Comparison of ENCODE assay signal across 25 mouse cellular contexts in the genomic region with DNA sequence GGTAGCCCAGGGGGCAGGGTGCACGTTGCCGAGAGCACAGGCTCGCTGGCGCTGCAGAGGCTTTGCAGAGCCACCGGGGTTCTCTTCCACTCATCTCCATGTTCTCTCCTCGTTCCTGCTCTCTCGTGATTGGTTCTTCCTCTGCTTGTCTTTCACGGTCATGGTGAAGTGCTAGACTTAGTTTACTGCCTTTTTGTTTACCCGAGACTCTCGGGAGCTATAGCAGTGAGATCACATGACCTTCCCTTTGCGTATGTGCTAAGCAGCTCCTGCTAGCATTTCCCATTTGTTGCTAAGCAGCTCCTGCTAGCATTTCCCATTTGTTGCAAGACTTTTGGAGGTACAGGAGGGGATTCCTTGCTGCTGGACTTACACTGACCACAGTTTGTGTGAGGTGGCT. TPM values are rescaled to one million over a fixed set of nuclear protein-coding genes. Genes with fewer than 3 reads are reported as not detected.
DNase-seq lines count a peak whose midpoint lies in the region; ATAC-seq and TF ChIP-seq lines count a peak whose summit lies in the region.
"Had no signal": no experiment of that assay in that cellular context is flagged by ENCODE, and none has a peak within 500 bp of the region (broad histone marks: within the 10 kb centered on the region; RNA-seq: fewer than 3 reads in every experiment).

No protein-coding gene starts in this region.

- DNase-seq in hindbrain, embryonic 11.5 days (ENCODE audit: low spot score): no peak
- no peak for DNase-seq in neural tube, embryonic 10.5 days (ENCODE audit: extremely low spot score, low spot score)
- peak; percentile 49 for DNase-seq in telencephalon, adult 2 months (ENCODE audit: low read depth, low spot score)
- no peak for DNase-seq in urinary bladder, adult 2 months (ENCODE audit: low spot score)
- DNase-seq: adrenal gland, adult 2 months; adrenal gland, postnatal 36 days; cerebellum, adult 11 months; cerebellum, adult 8-10 months; cerebellum, postnatal 14 days; embryo, embryonic 11 days; gastrocnemius, adult 2 months; gastrocnemius, postnatal 25 days; heart, postnatal 4 days had no signal

- WGBS in hindbrain, embryonic 13.5 days: 58% methylated on average over 11 of the region's 11 CpGs
- 69% methylated on average over 11 of the region's 11 CpGs for WGBS in hindbrain, embryonic 11.5 days
- 47% methylated on average over 11 of the region's 11 CpGs for WGBS in intestine, embryonic 15.5 days
- WGBS in intestine, postnatal 0 days: 37% methylated on average over 11 of the region's 11 CpGs
- WGBS in neural tube, embryonic 13.5 days: 35% methylated on average over 11 of the region's 11 CpGs

- no peak overlapping the region for H3K4me3 ChIP-seq in hindbrain, embryonic 13.5 days
- no peak overlapping the region for H3K4me3 ChIP-seq in hindbrain, embryonic 11.5 days (ENCODE audit: low read depth, low read length)
- no peak overlapping the region for H3K4me3 ChIP-seq in intestine, embryonic 15.5 days (replicated peaks)
- no peak overlapping the region for H3K4me3 ChIP-seq in intestine, postnatal 0 days (ENCODE audit: low read depth, low read length)
- H3K4me3 ChIP-seq in neural tube, embryonic 13.5 days: no peak overlapping the region
- H3K4me3 ChIP-seq: embryonic facial prominence, embryonic 15.5 days; erythroblast, embryonic 14.5 days; forebrain, embryonic 10.5 days; forebrain, embryonic 15.5 days; gastrocnemius, adult 2 months; heart, embryonic 12.5 days had no signal

- peaks cover 11% of the 10 kb centered on the region; the same call in 1 of the 2 replicates for H3K4me1 ChIP-seq in hindbrain, embryonic 13.5 days (replicated peaks)
- no peaks in the 10 kb centered on the region for H3K4me1 ChIP-seq in hindbrain, embryonic 11.5 days (replicated peaks; ENCODE audit: control insufficient read depth, insufficient read depth, low read length)
- H3K4me1 ChIP-seq in intestine, embryonic 15.5 days (replicated peaks): no peaks in the 10 kb centered on the region
- no peaks in the 10 kb centered on the region for H3K4me1 ChIP-seq in intestine, postnatal 0 days (replicated peaks; ENCODE audit: control insufficient read depth, insufficient read depth, low read length)
- H3K4me1 ChIP-seq in neural tube, embryonic 13.5 days (replicated peaks): peaks cover 8% of the 10 kb centered on the region
- H3K4me1 ChIP-seq: embryonic facial prominence, embryonic 15.5 days; forebrain, embryonic 10.5 days; forebrain, embryonic 15.5 days; heart, embryonic 12.5 days had no signal

- H3K36me3 ChIP-seq in hindbrain, embryonic 13.5 days: peaks cover 97% of the 10 kb centered on the region
- H3K36me3 ChIP-seq in hindbrain, embryonic 11.5 days (ENCODE audit: control insufficient read depth, insufficient read depth, low read length): peaks cover 10% of the 10 kb centered on the region
- H3K36me3 ChIP-seq in intestine, embryonic 15.5 days: peaks cover 59% of the 10 kb centered on the region
- H3K36me3 ChIP-seq in intestine, postnatal 0 days (ENCODE audit: control insufficient read depth, insufficient read depth): peaks cover 92% of the 10 kb centered on the region
- H3K36me3 ChIP-seq in neural tube, embryonic 13.5 days: peaks cover 98% of the 10 kb centered on the region

- no peak overlapping the region for H3K4me2 ChIP-seq in hindbrain, embryonic 13.5 days
- no peak overlapping the region for H3K4me2 ChIP-seq in hindbrain, embryonic 11.5 days (replicated peaks; ENCODE audit: low read depth, low read length)
- no peak overlapping the region for H3K4me2 ChIP-seq in intestine, embryonic 15.5 days (replicated peaks)
- no peak overlapping the region for H3K4me2 ChIP-seq in intestine, postnatal 0 days (replicated peaks; ENCODE audit: low read depth)
- no peak overlapping the region for H3K4me2 ChIP-seq in neural tube, embryonic 13.5 days
- H3K4me2 ChIP-seq: embryonic facial prominence, embryonic 15.5 days; forebrain, embryonic 15.5 days; heart, embryonic 12.5 days had no signal

- no peak for ATAC-seq in hindbrain, embryonic 13.5 days (ENCODE audit: low FRiP score)
- ATAC-seq in hindbrain, embryonic 11.5 days (ENCODE audit: low FRiP score): no peak
- ATAC-seq in intestine, embryonic 15.5 days: 0 out of 2 replicates have a peak, but pooled peaks have one; percentile 25
- ATAC-seq in intestine, postnatal 0 days: no peak
- peak; percentile 59; the same call in 1 of the 2 replicates for ATAC-seq in neural tube, embryonic 13.5 days (ENCODE audit: low read depth)
- ATAC-seq: forebrain, embryonic 15.5 days; inflammation-experienced regulatory T-cells, adult 6 months had no signal

- H3K27me3 ChIP-seq in hindbrain, embryonic 13.5 days: no peaks in the 10 kb centered on the region
- H3K27me3 ChIP-seq in hindbrain, embryonic 11.5 days (ENCODE audit: control insufficient read depth, insufficient read depth, low read length): no peaks in the 10 kb centered on the region
- H3K27me3 ChIP-seq in intestine, embryonic 15.5 days (replicated peaks): no peaks in the 10 kb centered on the region
- no peaks in the 10 kb centered on the region for H3K27me3 ChIP-seq in intestine, postnatal 0 days (replicated peaks; ENCODE audit: control insufficient read depth, insufficient read depth, low read length)
- H3K27me3 ChIP-seq in neural tube, embryonic 13.5 days: no peaks in the 10 kb centered on the region
- H3K27me3 ChIP-seq: embryonic facial prominence, embryonic 15.5 days; forebrain, embryonic 15.5 days; heart, embryonic 12.5 days had no signal

- TF ChIP-seq CTCF in intestine, postnatal 0 days (IDR thresholded peaks at IDR 0.05; ENCODE audit: low read depth): no peak

- no peaks in the 10 kb centered on the region for H3K9me3 ChIP-seq in hindbrain, embryonic 13.5 days
- H3K9me3 ChIP-seq in hindbrain, embryonic 11.5 days (ENCODE audit: control insufficient read depth, low read length): no peaks in the 10 kb centered on the region
- H3K9me3 ChIP-seq in intestine, embryonic 15.5 days: no peaks in the 10 kb centered on the region
- H3K9me3 ChIP-seq in intestine, postnatal 0 days (ENCODE audit: control insufficient read depth): no peaks in the 10 kb centered on the region
- H3K9me3 ChIP-seq in neural tube, embryonic 13.5 days: no peaks in the 10 kb centered on the region
- H3K9me3 ChIP-seq: embryonic facial prominence, embryonic 15.5 days; forebrain, embryonic 10.5 days; forebrain, embryonic 15.5 days; heart, embryonic 12.5 days had no signal

- peak overlapping the region; percentile 3; the same call in 1 of the 2 replicates for H3K27ac ChIP-seq in hindbrain, embryonic 13.5 days
- H3K27ac ChIP-seq in hindbrain, embryonic 11.5 days (ENCODE audit: low read depth, low read length): no peak overlapping the region
- H3K27ac ChIP-seq in intestine, embryonic 15.5 days: no peak overlapping the region
- H3K27ac ChIP-seq in intestine, postnatal 0 days (ENCODE audit: low read depth, low read length): no peak overlapping the region
- peak overlapping the region; percentile 64; the same call in 1 of the 2 replicates for H3K27ac ChIP-seq in neural tube, embryonic 13.5 days (replicated peaks)
- H3K27ac ChIP-seq: embryonic facial prominence, embryonic 15.5 days; forebrain, embryonic 10.5 days; forebrain, embryonic 15.5 days; gastrocnemius, adult 2 months had no signal

- no peak overlapping the region for H3K9ac ChIP-seq in hindbrain, embryonic 13.5 days
- no peak overlapping the region for H3K9ac ChIP-seq in hindbrain, embryonic 11.5 days (ENCODE audit: low read depth, low read length)
- no peak overlapping the region for H3K9ac ChIP-seq in intestine, embryonic 15.5 days
- no peak overlapping the region for H3K9ac ChIP-seq in intestine, postnatal 0 days (ENCODE audit: low read depth, low read length)
- no peak overlapping the region for H3K9ac ChIP-seq in neural tube, embryonic 13.5 days
- H3K9ac ChIP-seq: embryonic facial prominence, embryonic 15.5 days; forebrain, embryonic 15.5 days; heart, embryonic 12.5 days had no signal

RNA-seq across cellular contexts. Expression of a gene that starts 22.2 kb away (rescaled TPM):
- 0.17 and 0.26 TPM in 2 replicates for polyA plus RNA-seq in hindbrain, embryonic 13.5 days (2015; fragmentation: Nextera tagmentation; extraction: Ambion mirVana)
- polyA plus RNA-seq in hindbrain, embryonic 11.5 days (2014; fragmentation: Nextera tagmentation; extraction: Ambion mirVana): 0.14 and 0.15 TPM in 2 replicates
- polyA plus RNA-seq in intestine, embryonic 15.5 days (2015; fragmentation: Nextera tagmentation; extraction: Ambion mirVana): 4.1 and 5.8 TPM in 2 replicates
- 11.3 and 11.8 TPM in 2 replicates for polyA plus RNA-seq in intestine, postnatal 0 days (2015; fragmentation: Nextera tagmentation; extraction: Ambion mirVana)
- 0.56 and 0.98 TPM in 2 replicates for polyA plus RNA-seq in neural tube, embryonic 13.5 days (2015; fragmentation: Nextera tagmentation; extraction: Ambion mirVana)
- polyA plus RNA-seq in urinary bladder, adult 2 months (2012; rRNA removed): 1.4 and 1.8 TPM in 2 replicates
- polyA plus RNA-seq: embryonic facial prominence, embryonic 11.5 days; forebrain, embryonic 10.5 days; inflammation-experienced regulatory T-cells, adult 6 months had no signal

RNA-seq across cellular contexts. Expression of a gene that starts 26.7 kb away (rescaled TPM):
- 35.2 and 35.8 TPM in 2 replicates for polyA plus RNA-seq in hindbrain, embryonic 13.5 days (2015; fragmentation: Nextera tagmentation; extraction: Ambion mirVana)
- polyA plus RNA-seq in hindbrain, embryonic 11.5 days (2014; fragmentation: Nextera tagmentation; extraction: Ambion mirVana): 35.8 and 39.5 TPM in 2 replicates
- polyA plus RNA-seq in intestine, embryonic 15.5 days (2015; fragmentation: Nextera tagmentation; extraction: Ambion mirVana): 31.2 and 34.4 TPM in 2 replicates
- polyA plus RNA-seq in intestine, postnatal 0 days (2015; fragmentation: Nextera tagmentation; extraction: Ambion mirVana): 19.5 and 20.6 TPM in 2 replicates
- 33.0 and 33.1 TPM in 2 replicates for polyA plus RNA-seq in neural tube, embryonic 13.5 days (2015; fragmentation: Nextera tagmentation; extraction: Ambion mirVana)
- polyA plus RNA-seq in urinary bladder, adult 2 months (2012; rRNA removed): 25.4 and 25.8 TPM in 2 replicates

RNA-seq across cellular contexts. Expression of a gene that starts 28.6 kb away (rescaled TPM):
- 0.06 and 0.10 TPM in 2 replicates for polyA plus RNA-seq in hindbrain, embryonic 13.5 days (2015; fragmentation: Nextera tagmentation; extraction: Ambion mirVana)
- polyA plus RNA-seq in hindbrain, embryonic 11.5 days (2014; fragmentation: Nextera tagmentation; extraction: Ambion mirVana): 0.08 TPM in 1 of 2 replicates, not detected in the other
- 1.6 and 1.7 TPM in 2 replicates for polyA plus RNA-seq in intestine, embryonic 15.5 days (2015; fragmentation: Nextera tagmentation; extraction: Ambion mirVana)
- polyA plus RNA-seq in intestine, postnatal 0 days (2015; fragmentation: Nextera tagmentation; extraction: Ambion mirVana): 2.0 and 2.7 TPM in 2 replicates
- 0.63 TPM in 1 of 2 replicates, not detected in the other for polyA plus RNA-seq in neural tube, embryonic 13.5 days (2015; fragmentation: Nextera tagmentation; extraction: Ambion mirVana)
- 0.04 TPM in 1 of 2 replicates, not detected in the other for polyA plus RNA-seq in urinary bladder, adult 2 months (2012; rRNA removed)
- polyA plus RNA-seq: brain, embryonic 14.5 days; embryonic facial prominence, embryonic 11.5 days; erythroblast, embryonic 14.5 days; forebrain, embryonic 10.5 days; inflammation-experienced regulatory T-cells, adult 6 months had no signal

Comparison
In these comparisons a context has a peak if more than half of its experiments do, and no peak if none do; other contexts are left out.
1. ATAC-seq: peak in intestine, embryonic 15.5 days (single experiment) and neural tube, embryonic 13.5 days (single experiment); none in hindbrain, embryonic 13.5 days (single experiment), hindbrain, embryonic 11.5 days (single experiment) and intestine, postnatal 0 days (single experiment).
2. H3K27ac ChIP-seq: peak in hindbrain, embryonic 13.5 days (single experiment) and neural tube, embryonic 13.5 days (single experiment); none in hindbrain, embryonic 11.5 days (single experiment), intestine, embryonic 15.5 days (single experiment) and intestine, postnatal 0 days (single experiment).